Comparison of ENCODE assay signal across 11 mouse cellular contexts in genomic region chr8:24779319-24779718, GRCm38 (mm10). TPM values are rescaled to one million over a fixed set of nuclear protein-coding genes. Genes with fewer than 3 reads are reported as not detected.
A peak's percentile ranks its signal among the peaks of the same experiment; 100 is the strongest.
DNase-seq lines count a peak whose midpoint lies in the region; ATAC-seq and TF ChIP-seq lines count a peak whose summit lies in the region.
"Had no signal": no experiment of that assay in that cellular context is flagged by ENCODE, and none has a peak within 500 bp of the region (broad histone marks: within the 10 kb centered on the region; RNA-seq: fewer than 3 reads in every experiment).

No protein-coding gene starts in this region.

- no peak overlapping the region for H3K9ac ChIP-seq in hindbrain, embryonic 14.5 days
- no peak overlapping the region for H3K9ac ChIP-seq in hindbrain, embryonic 16.5 days (ENCODE audit: low read depth, low read length)
- no peak overlapping the region for H3K9ac ChIP-seq in midbrain, postnatal 0 days (replicated peaks; ENCODE audit: low read length, poor library complexity, severe bottlenecking)
- H3K9ac ChIP-seq in stomach, postnatal 0 days (ENCODE audit: low read length): no peak overlapping the region
- H3K9ac ChIP-seq: embryonic facial prominence, embryonic 13.5 days had no signal

- H3K4me2 ChIP-seq in hindbrain, embryonic 14.5 days (replicated peaks): no peak overlapping the region
- no peak overlapping the region for H3K4me2 ChIP-seq in hindbrain, embryonic 16.5 days (ENCODE audit: low read length)
- H3K4me2 ChIP-seq in midbrain, postnatal 0 days (ENCODE audit: low read depth, low read length, poor library complexity, severe bottlenecking): no peak overlapping the region
- H3K4me2 ChIP-seq in stomach, postnatal 0 days (replicated peaks; ENCODE audit: low read depth): no peak overlapping the region
- H3K4me2 ChIP-seq: embryonic facial prominence, embryonic 13.5 days had no signal

- no peaks in the 10 kb centered on the region for H3K9me3 ChIP-seq in hindbrain, embryonic 14.5 days (ENCODE audit: control insufficient read depth, low read length)
- no peaks in the 10 kb centered on the region for H3K9me3 ChIP-seq in hindbrain, embryonic 16.5 days (ENCODE audit: control insufficient read depth, low read length)
- H3K9me3 ChIP-seq in midbrain, postnatal 0 days (ENCODE audit: low read length): no peaks in the 10 kb centered on the region
- H3K9me3 ChIP-seq in midbrain, embryonic 10.5 days (replicated peaks): no peaks in the 10 kb centered on the region
- no peaks in the 10 kb centered on the region for H3K9me3 ChIP-seq in stomach, postnatal 0 days (ENCODE audit: control insufficient read depth, low read length)
- H3K9me3 ChIP-seq: embryonic facial prominence, embryonic 13.5 days had no signal

- no peaks in the 10 kb centered on the region for H3K36me3 ChIP-seq in hindbrain, embryonic 14.5 days (replicated peaks; ENCODE audit: control insufficient read depth, insufficient read depth)
- no peaks in the 10 kb centered on the region for H3K36me3 ChIP-seq in hindbrain, embryonic 16.5 days (ENCODE audit: control insufficient read depth, insufficient read depth, low read length)
- no peaks in the 10 kb centered on the region for H3K36me3 ChIP-seq in midbrain, postnatal 0 days (ENCODE audit: insufficient read depth, low read length)
- H3K36me3 ChIP-seq in midbrain, embryonic 10.5 days: no peaks in the 10 kb centered on the region
- no peaks in the 10 kb centered on the region for H3K36me3 ChIP-seq in stomach, postnatal 0 days (ENCODE audit: control insufficient read depth, insufficient read depth, low read length)
- H3K36me3 ChIP-seq: embryonic facial prominence, embryonic 13.5 days had no signal

- TF ChIP-seq CTCF in midbrain, postnatal 0 days (IDR thresholded peaks at IDR 0.05): peak; percentile 76
- TF ChIP-seq CTCF in stomach, postnatal 0 days (IDR thresholded peaks at IDR 0.05; ENCODE audit: low read depth): peak; percentile 76

- H3K27ac ChIP-seq in hindbrain, embryonic 14.5 days: no peak overlapping the region
- H3K27ac ChIP-seq in hindbrain, embryonic 16.5 days (ENCODE audit: low read depth, low read length): no peak overlapping the region
- H3K27ac ChIP-seq in midbrain, postnatal 0 days (ENCODE audit: low read depth, low read length): no peak overlapping the region
- no peak overlapping the region for H3K27ac ChIP-seq in midbrain, embryonic 10.5 days (replicated peaks)
- H3K27ac ChIP-seq in stomach, postnatal 0 days (replicated peaks): no peak overlapping the region
- H3K27ac ChIP-seq: embryonic facial prominence, embryonic 13.5 days had no signal

- no peaks in the 10 kb centered on the region for H3K4me1 ChIP-seq in hindbrain, embryonic 14.5 days (replicated peaks; ENCODE audit: control insufficient read depth, insufficient read depth, low read length)
- no peaks in the 10 kb centered on the region for H3K4me1 ChIP-seq in hindbrain, embryonic 16.5 days (ENCODE audit: control insufficient read depth, insufficient read depth, low read depth, low read length)
- H3K4me1 ChIP-seq in midbrain, postnatal 0 days (ENCODE audit: insufficient read depth, low read length): no peaks in the 10 kb centered on the region
- no peaks in the 10 kb centered on the region for H3K4me1 ChIP-seq in midbrain, embryonic 10.5 days
- H3K4me1 ChIP-seq in stomach, postnatal 0 days (replicated peaks; ENCODE audit: control insufficient read depth, insufficient read depth): no peaks in the 10 kb centered on the region
- H3K4me1 ChIP-seq: embryonic facial prominence, embryonic 13.5 days had no signal

- no peak for TF ChIP-seq EP300 in stomach, postnatal 0 days (optimal IDR thresholded peaks at IDR 0.05)

- 58% methylated on average over 3 of the region's 3 CpGs for WGBS in hindbrain, embryonic 14.5 days
- WGBS in hindbrain, embryonic 16.5 days: 52% methylated on average over 3 of the region's 3 CpGs
- 54% methylated on average over 3 of the region's 3 CpGs for WGBS in midbrain, postnatal 0 days
- 53% methylated on average over 3 of the region's 3 CpGs for WGBS in midbrain, embryonic 10.5 days
- WGBS in stomach, postnatal 0 days: 33% methylated on average over 3 of the region's 3 CpGs

- H3K4me3 ChIP-seq in hindbrain, embryonic 14.5 days (replicated peaks; ENCODE audit: low read length): no peak overlapping the region
- H3K4me3 ChIP-seq in hindbrain, embryonic 16.5 days (ENCODE audit: low read length): no peak overlapping the region
- H3K4me3 ChIP-seq in midbrain, postnatal 0 days (ENCODE audit: low read depth, low read length): no peak overlapping the region
- H3K4me3 ChIP-seq in midbrain, embryonic 10.5 days: no peak overlapping the region
- no peak overlapping the region for H3K4me3 ChIP-seq in stomach, postnatal 0 days (ENCODE audit: low read depth, low read length)
- H3K4me3 ChIP-seq: embryonic facial prominence, embryonic 13.5 days had no signal

- ATAC-seq in hindbrain, embryonic 14.5 days (ENCODE audit: low FRiP score): no peak
- ATAC-seq in hindbrain, embryonic 16.5 days: no peak
- no peak for ATAC-seq in midbrain, postnatal 0 days (ENCODE audit: low FRiP score)
- ATAC-seq in stomach, postnatal 0 days (ENCODE audit: low FRiP score, low TSS enrichment): no peak

- H3K27me3 ChIP-seq in hindbrain, embryonic 14.5 days (ENCODE audit: control insufficient read depth, insufficient read depth, low read length): no peaks in the 10 kb centered on the region
- no peaks in the 10 kb centered on the region for H3K27me3 ChIP-seq in hindbrain, embryonic 16.5 days (replicated peaks; ENCODE audit: control insufficient read depth, insufficient read depth, low read length)
- H3K27me3 ChIP-seq in midbrain, postnatal 0 days (ENCODE audit: insufficient read depth, low read length): no peaks in the 10 kb centered on the region
- no peaks in the 10 kb centered on the region for H3K27me3 ChIP-seq in midbrain, embryonic 10.5 days (ENCODE audit: low read depth, poor library complexity, severe bottlenecking)
- H3K27me3 ChIP-seq in stomach, postnatal 0 days (ENCODE audit: control insufficient read depth, insufficient read depth, low read length): no peaks in the 10 kb centered on the region
- H3K27me3 ChIP-seq: embryonic facial prominence, embryonic 13.5 days had no signal

- peak; percentile 57 for DNase-seq in hindbrain, embryonic 14.5 days (ENCODE audit: low spot score)
- DNase-seq in midbrain, postnatal 0 days (ENCODE audit: low spot score): peak; percentile 56
- no peak for DNase-seq in midbrain, embryonic 10.5 days (ENCODE audit: low spot score)
- DNase-seq in embryo, embryonic 10.5 days (ENCODE audit: low spot score): peak; percentile 49
- DNase-seq in stomach, postnatal 0 days (ENCODE audit: low spot score): no peak
- no peak for DNase-seq in thymus, postnatal 36 days
- no peak for DNase-seq in spleen, adult 18-20 months

RNA-seq across cellular contexts. Expression of gene Adam5, which starts 44.9 kb away (rescaled TPM):
- polyA plus RNA-seq in hindbrain, embryonic 14.5 days (2014; fragmentation: Nextera tagmentation; extraction: Ambion mirVana): 0.38 and 0.58 TPM in 2 replicates
- polyA plus RNA-seq in hindbrain, embryonic 16.5 days (2015; fragmentation: Nextera tagmentation; extraction: Ambion mirVana): 0.44 and 0.57 TPM in 2 replicates
- 0.52 and 0.77 TPM in 2 replicates for total RNA-seq in midbrain, postnatal 0 days (2014; rRNA removed)
- polyA plus RNA-seq in midbrain, postnatal 0 days (2015; fragmentation: Nextera tagmentation; extraction: Ambion mirVana): 0.68 and 0.83 TPM in 2 replicates
- 0.17 and 0.37 TPM in 2 replicates for polyA plus RNA-seq in midbrain, embryonic 10.5 days (2016; fragmentation: Nextera tagmentation; extraction: Ambion mirVana)
- 0.27 and 0.30 TPM in 2 replicates for polyA plus RNA-seq in stomach, postnatal 0 days (2015; fragmentation: Nextera tagmentation; extraction: Ambion mirVana)
- total RNA-seq: neutrophil, adult 5-6 weeks had no signal

RNA-seq across cellular contexts. Expression of gene Adam3, which starts 53.7 kb away (rescaled TPM):
- not detected in 2 replicates for polyA plus RNA-seq in hindbrain, embryonic 14.5 days (2014; fragmentation: Nextera tagmentation; extraction: Ambion mirVana)
- polyA plus RNA-seq in hindbrain, embryonic 16.5 days (2015; fragmentation: Nextera tagmentation; extraction: Ambion mirVana): 0.60 TPM in 1 of 2 replicates, not detected in the other
- total RNA-seq in midbrain, postnatal 0 days (2014; rRNA removed): not detected in 2 replicates
- 0.41 and 0.67 TPM in 2 replicates for polyA plus RNA-seq in midbrain, postnatal 0 days (2015; fragmentation: Nextera tagmentation; extraction: Ambion mirVana)
- not detected in 2 replicates for polyA plus RNA-seq in midbrain, embryonic 10.5 days (2016; fragmentation: Nextera tagmentation; extraction: Ambion mirVana)
- polyA plus RNA-seq in stomach, postnatal 0 days (2015; fragmentation: Nextera tagmentation; extraction: Ambion mirVana): 0.30 and 0.38 TPM in 2 replicates
- polyA plus RNA-seq: embryonic facial prominence, embryonic 13.5 days; lung, embryonic 16.5 days had no signal

Comparison
In these comparisons a context has a peak if more than half of its experiments do, and no peak if none do; other contexts are left out.
1. DNase-seq: peak in hindbrain, embryonic 14.5 days (single experiment), midbrain, postnatal 0 days (single experiment) and embryo, embryonic 10.5 days (single experiment); none in midbrain, embryonic 10.5 days (single experiment), stomach, postnatal 0 days (single experiment), thymus, postnatal 36 days (0 of 2) and spleen, adult 18-20 months (0 of 2).